Mouse (Mus musculus) thymus, postnatal 25 days (tissue): ENCODE measurements around the gene Rexo2.
A peak's percentile ranks its signal among the peaks of the same experiment; 100 is the strongest.
"Not testable (repeated sequence)": the region's sequence is repeated elsewhere in the genome, so short reads cannot be mapped to it uniquely, and the experiment has no call there.

Experiments used
- DNase-seq: peaks from one replicate; pipeline ENCODE4 v3.0.0; 2022

Gene Rexo2

GRCm38 (mm10) chr9:48480411-48481213 lies at the start of gene Rexo2:
Gene Rexo2 (minus strand): TSS chr9:48480623.
- peak; percentile 96 for DNase-seq

- DNase-seq: no peak
Observed at GRCm38 (mm10) chr9:48526520-48526919, 46.1 kb upstream of the Rexo2 start.

- peak; percentile 10 for DNase-seq
Observed at GRCm38 (mm10) chr9:48525566-48525965, 45.1 kb upstream of the Rexo2 start.

- not testable (repeated sequence) for DNase-seq
Observed at GRCm38 (mm10) chr9:48520405-48520804, 40.0 kb upstream of the Rexo2 start.

- no peak for DNase-seq
Observed at GRCm38 (mm10) chr9:48517372-48518130, 37.1 kb upstream of the Rexo2 start.

- DNase-seq: no peak
Observed at GRCm38 (mm10) chr9:48516615-48517371, 36.4 kb upstream of the Rexo2 start.

GRCm38 (mm10) chr9:48515332-48515731 lies 34.9 kb upstream of the Rexo2 start:
- no peak for DNase-seq

GRCm38 (mm10) chr9:48510134-48510533 lies 29.7 kb upstream of the Rexo2 start:
- DNase-seq: no peak

- DNase-seq: no peak
Observed at GRCm38 (mm10) chr9:48504741-48505365, 24.4 kb upstream of the Rexo2 start.

- no peak for DNase-seq
Observed at GRCm38 (mm10) chr9:48503001-48503400, 22.6 kb upstream of the Rexo2 start.

GRCm38 (mm10) chr9:48501192-48501591 lies 20.8 kb upstream of the Rexo2 start:
- no peak for DNase-seq

GRCm38 (mm10) chr9:48495548-48495932 lies 15.1 kb upstream of the Rexo2 start:
- DNase-seq: no peak

GRCm38 (mm10) chr9:48494817-48495547 lies 14.6 kb upstream of the Rexo2 start, which contains the start of the genes Rbm7 and Gm5617:
Gene Rbm7 (minus strand): TSS chr9:48495299.
Gene Gm5617 (plus strand): TSS chr9:48495442.
- DNase-seq: peak; percentile 92

- no peak for DNase-seq
Observed at GRCm38 (mm10) chr9:48481214-48482134, 1.1 kb upstream of the Rexo2 start.

- DNase-seq: no peak
Observed at GRCm38 (mm10) chr9:48479838-48480410, 499 bp downstream of the Rexo2 start.

- DNase-seq: no peak
Observed at GRCm38 (mm10) chr9:48478808-48479207, 1.6 kb downstream of the Rexo2 start.

GRCm38 (mm10) chr9:48476236-48477165 lies 3.9 kb downstream of the Rexo2 start:
- DNase-seq: no peak

- no peak for DNase-seq
Observed at GRCm38 (mm10) chr9:48474367-48474766, 6.1 kb downstream of the Rexo2 start.

- DNase-seq: no peak
Observed at GRCm38 (mm10) chr9:48473131-48473530, 7.3 kb downstream of the Rexo2 start.
